Mouse (Mus musculus) sigmoid colon, adult 10 weeks (tissue): Measurements from ENCODE around the gene Zkscan3. TPM values are rescaled to one million over a fixed set of nuclear protein-coding genes. Genes with fewer than 3 reads are reported as not detected.

Experiments used
- polyA plus RNA-seq: library from polyadenylated mRNA; stranded (reverse); fragments of 350-450 nt; fragmentation: Illumina TruSeq; extraction: RNeasy Lipid Tissue Mini Kit (QIAGEN cat#74804); gene quantifications from one replicate; pipeline ENCODE4 v1.2.3, GENCODE M21; 2014; ENCODE audit warnings: low read depth, low replicate concordance

Zkscan3 gene
- 121 TPM for polyA plus RNA-seq

DNA sequence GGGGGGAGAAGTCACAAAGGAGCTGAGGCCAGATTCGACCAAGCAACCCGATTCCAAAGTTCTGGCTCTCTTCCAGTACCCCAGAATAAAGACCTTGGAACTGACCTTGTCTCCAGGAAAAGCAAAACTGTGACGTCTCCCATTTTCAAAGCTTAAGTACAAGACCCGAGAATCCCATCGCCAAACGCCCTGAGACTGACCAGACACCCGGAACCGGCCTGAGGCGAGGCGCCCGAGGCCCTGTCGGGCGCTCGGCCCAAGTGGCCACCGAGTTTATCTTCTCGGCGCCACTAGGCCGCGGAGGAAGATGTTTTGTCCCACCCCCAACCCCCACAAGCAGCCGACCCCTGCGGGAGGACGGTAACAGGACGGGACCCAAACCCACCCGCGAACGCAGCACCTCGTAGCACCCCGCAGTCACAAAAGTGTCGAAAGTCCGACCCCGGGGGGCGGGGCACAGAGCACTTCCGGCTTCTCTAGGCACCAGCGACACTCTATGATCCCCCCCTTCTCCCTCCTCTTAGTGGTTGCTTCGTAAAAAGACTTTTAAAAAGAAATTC, at the start of gene Zkscan3:
Zkscan3 (minus strand) TSS at position 469 of the 560 bp plus-strand sequence.

DNA sequence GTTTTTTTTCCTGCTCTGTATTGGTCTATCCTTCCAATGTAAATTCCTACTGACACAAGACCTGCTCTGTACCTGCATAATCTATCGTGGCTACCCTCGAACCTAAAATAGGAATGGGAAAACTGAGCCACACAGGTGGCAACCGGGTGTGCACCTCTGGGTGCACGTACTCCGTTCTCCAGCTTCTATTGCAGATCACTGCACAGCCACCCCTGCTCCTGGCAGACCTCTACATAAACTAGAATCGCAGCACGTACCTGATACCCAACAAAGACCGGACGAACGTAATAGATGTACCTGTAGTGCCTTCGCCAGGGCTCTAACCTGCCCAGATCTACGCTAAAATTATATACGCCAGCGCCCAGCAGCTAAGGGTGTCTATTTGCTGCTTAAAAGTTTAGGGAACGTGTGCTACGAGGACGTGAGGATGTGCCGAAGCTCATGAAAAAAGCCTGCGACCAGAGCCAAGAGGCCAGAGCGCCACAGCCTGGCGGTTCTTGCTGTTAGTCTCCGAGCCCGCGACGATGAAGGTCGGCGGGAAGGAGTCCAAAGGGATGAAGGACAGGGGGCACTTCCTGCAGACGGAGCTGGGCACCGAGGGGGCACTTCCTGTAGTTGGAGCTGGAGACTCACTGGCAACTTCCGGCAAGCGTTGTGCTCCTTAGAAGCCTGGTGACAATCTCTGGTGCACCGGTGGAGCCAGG, 38.1 kb upstream of the Zkscan3 start, which contains the start of gene Pgbd1:
Pgbd1 (minus strand) TSS at position 556 of the 704 bp plus-strand sequence.

DNA sequence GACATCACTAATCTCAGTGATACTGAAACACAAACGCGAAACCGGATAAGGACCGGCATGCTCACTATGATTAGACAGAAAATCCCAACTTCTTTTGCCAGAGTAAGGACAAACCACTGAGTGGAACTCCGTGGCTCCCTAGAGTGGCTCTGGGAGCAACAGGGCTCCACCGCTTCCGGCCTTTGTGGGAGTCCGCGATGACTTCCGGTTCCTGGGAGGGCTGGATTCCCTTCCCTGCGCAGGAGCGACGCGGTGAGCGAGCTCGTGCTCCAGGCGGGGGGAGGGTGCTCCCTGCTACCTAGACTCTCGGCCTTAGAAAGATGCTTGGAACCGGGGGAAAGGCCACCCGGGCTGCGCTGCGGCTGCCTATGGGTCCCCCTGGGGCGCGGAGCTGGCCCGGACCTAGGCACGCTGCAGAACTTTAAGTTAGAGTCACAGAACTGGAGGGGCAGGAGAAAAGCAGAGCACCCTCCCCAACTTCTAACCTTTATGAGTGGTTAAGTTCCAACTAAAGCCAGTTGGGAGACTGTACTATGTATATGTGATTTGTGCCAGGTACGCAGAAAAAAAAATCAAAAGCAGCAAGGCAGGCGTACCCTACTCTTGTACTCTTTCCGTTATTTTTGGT, 39.8 kb downstream of the Zkscan3 start, which contains the start of gene Zscan12:
Zscan12 (plus strand) TSS at position 200 of the 628 bp plus-strand sequence.

DNA sequence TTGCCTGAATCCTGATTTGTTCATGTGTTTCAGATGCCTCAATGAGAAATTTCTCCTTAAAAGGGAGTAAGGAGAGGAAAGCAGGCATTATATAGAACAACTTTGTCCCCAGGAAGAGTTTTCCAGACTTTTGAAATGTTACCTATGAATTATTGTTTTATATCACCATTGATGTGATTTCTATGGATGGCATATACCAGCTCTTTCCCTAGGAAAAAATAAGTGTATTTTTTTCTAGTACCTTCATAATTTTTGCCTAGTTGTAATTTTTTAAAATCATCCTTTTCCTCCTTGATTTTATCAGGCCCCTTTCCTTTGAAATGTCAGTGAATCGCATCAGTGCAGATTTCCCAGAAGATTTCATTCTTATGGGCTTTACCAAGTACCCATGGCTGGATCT, 55.9 kb downstream of the Zkscan3 start, which contains the start of gene Olfr1367:
Olfr1367 (plus strand) TSS at position 301 of the 400 bp plus-strand sequence.

Other genes with a start within 250 kb of the Zkscan3 start
- gene Trim27, start 223.3 kb downstream of the Zkscan3 start, polyA plus RNA-seq = 34.3 TPM
- 1.3 TPM for gene Gpx5, start 110.0 kb downstream of the Zkscan3 start, polyA plus RNA-seq
- not detected for gene Gpx6, start 90.6 kb downstream of the Zkscan3 start, polyA plus RNA-seq
- not detected for gene Olfr1367, start 55.8 kb downstream of the Zkscan3 start, polyA plus RNA-seq
- gene Zscan12, start 39.9 kb downstream of the Zkscan3 start, polyA plus RNA-seq = 10.0 TPM
- gene Pgbd1, start 38.3 kb upstream of the Zkscan3 start, polyA plus RNA-seq = 3.1 TPM
- gene Zscan26, start 51.0 kb upstream of the Zkscan3 start, polyA plus RNA-seq = 116 TPM
- 0.50 TPM for gene Nkapl, start 65.8 kb upstream of the Zkscan3 start, polyA plus RNA-seq
- gene Zkscan4, start 76.2 kb upstream of the Zkscan3 start, polyA plus RNA-seq = 0.98 TPM
- gene Gm10065, start 76.7 kb upstream of the Zkscan3 start, polyA plus RNA-seq = not detected
- 4.5 TPM for gene AK157302, start 92.5 kb upstream of the Zkscan3 start, polyA plus RNA-seq
- not detected for gene Gm11273, start 98.7 kb upstream of the Zkscan3 start, polyA plus RNA-seq
- 33.2 TPM for gene Zkscan8, start 128.4 kb upstream of the Zkscan3 start, polyA plus RNA-seq
- not detected for gene Olfr1366, start 140.1 kb upstream of the Zkscan3 start, polyA plus RNA-seq
- gene Olfr1535, start 157.1 kb upstream of the Zkscan3 start, polyA plus RNA-seq = not detected
- not detected for gene Olfr1364, start 179.0 kb upstream of the Zkscan3 start, polyA plus RNA-seq
- not detected for gene Olfr1362, start 211.3 kb upstream of the Zkscan3 start, polyA plus RNA-seq
- not detected for gene Olfr11, start 239.8 kb upstream of the Zkscan3 start, polyA plus RNA-seq